9 mouse cellular contexts compared by ENCODE assay signal in genomic region chr11:114912847-114913246, GRCm38 (mm10). TPM values are rescaled to one million over a fixed set of nuclear protein-coding genes. Genes with fewer than 3 reads are reported as not detected.
DNase-seq lines count a peak whose midpoint lies in the region; TF ChIP-seq lines count a peak whose summit lies in the region.
"Had no signal": no experiment of that assay in that cellular context is flagged by ENCODE, and none has a peak within 500 bp of the region (broad histone marks: within the 10 kb centered on the region; RNA-seq: fewer than 3 reads in every experiment).

No protein-coding gene starts in this region.

- H3K4me1 ChIP-seq in E14TG2a.4 (replicated peaks; ENCODE audit: low read depth, low read length), result no peaks in the 10 kb centered on the region
- H3K4me1 ChIP-seq in forebrain, embryonic 10.5 days, result no peaks in the 10 kb centered on the region

- peaks cover 4% of the 10 kb centered on the region for H3K9me3 ChIP-seq in E14TG2a.4 (ENCODE audit: low read length)
- H3K9me3 ChIP-seq in forebrain, embryonic 10.5 days, result no peaks in the 10 kb centered on the region

- peak; percentile 84 for DNase-seq in brain, embryonic 14.5 days (ENCODE audit: low read depth)
- peak; percentile 83 for DNase-seq in forebrain, embryonic 10.5 days (ENCODE audit: extremely low spot score, low spot score)
- DNase-seq in heart, postnatal 14 days, result peak; percentile 80 to 86
- peak; percentile 79 for DNase-seq in layer of hippocampus, adult 9-10 months (ENCODE audit: low spot score)
- DNase-seq in lung, postnatal 10 days, result peak; percentile 84
- DNase-seq in retina, adult 2 months (ENCODE audit: low read depth, low spot score), result peak; percentile 34
- DNase-seq in thymus, postnatal 4 days, result peak; percentile 73

- H3K4me3 ChIP-seq in E14TG2a.4 (replicated peaks; ENCODE audit: low read length), result no peak overlapping the region
- H3K4me3 ChIP-seq in forebrain, embryonic 10.5 days, result no peak overlapping the region

- TF ChIP-seq POLR2A in brain, embryonic 14.5 days (IDR thresholded peaks at IDR 0.05; ENCODE audit: borderline replicate concordance, extremely low read depth, insufficient read depth, insufficient read length, poor library complexity, severe bottlenecking), result no peak

- 27% methylated on average over 9 of the region's 9 CpGs for WGBS in forebrain, embryonic 10.5 days

- H3K27ac ChIP-seq in forebrain, embryonic 10.5 days, result no peak overlapping the region

- intact Hi-C loops in heart, postnatal 14 days (cut with DNase I), result loop anchor here (1.0 to 2.0 kb wide), 3 partner anchors 34 to 168 kb away; no protein-coding TSS in a partner anchor

- TF ChIP-seq CTCF in E14TG2a.4 (conservative IDR thresholded peaks at IDR 0.05; ENCODE audit: low read length), result peak; percentile 72
- peak; percentile 90 for TF ChIP-seq CTCF in brain, embryonic 14.5 days (IDR thresholded peaks at IDR 0.05; ENCODE audit: borderline replicate concordance, extremely low read depth, insufficient read depth, insufficient read length)

- H3K36me3 ChIP-seq in E14TG2a.4 (ENCODE audit: insufficient read depth, low read length), result no peaks in the 10 kb centered on the region
- no peaks in the 10 kb centered on the region for H3K36me3 ChIP-seq in forebrain, embryonic 10.5 days (replicated peaks)

- H3K27me3 ChIP-seq in E14TG2a.4 (ENCODE audit: insufficient read depth, low read length), result peaks cover 8% of the 10 kb centered on the region; the same call in 1 of the 2 replicates
- H3K27me3 ChIP-seq in forebrain, embryonic 10.5 days (ENCODE audit: poor library complexity, severe bottlenecking), result 0 out of 2 replicates have a peak, but pooled peaks cover 8% of the 10 kb centered on the region

RNA-seq across cellular contexts. Expression of gene Cd300lb, which starts 21.3 kb away (rescaled TPM):
- polyA plus RNA-seq in brain, embryonic 14.5 days (2012; rRNA removed), result 0.04 and 0.07 TPM in 2 replicates
- polyA plus RNA-seq in forebrain, embryonic 10.5 days (2016; fragmentation: Nextera tagmentation; extraction: Ambion mirVana), result not detected in 2 replicates
- under 1 TPM; 0.65 to 0.78 TPM for total RNA-seq in heart, postnatal 14 days (2021)

RNA-seq across cellular contexts. Expression of gene Cd300a, which starts 23.0 kb away (rescaled TPM):
- 0.53 and 0.60 TPM in 2 replicates for polyA plus RNA-seq in brain, embryonic 14.5 days (2012; rRNA removed)
- polyA plus RNA-seq in forebrain, embryonic 10.5 days (2016; fragmentation: Nextera tagmentation; extraction: Ambion mirVana), result 0.42 and 1.3 TPM in 2 replicates
- total RNA-seq in heart, postnatal 14 days (2021), result 1 to 10 TPM in 1 of 2 experiments, under 1 TPM in 1; 1.00 to 1.2 TPM

RNA-seq across cellular contexts. Expression of gene Cd300c, which starts 56.1 kb away (rescaled TPM):
- polyA plus RNA-seq in brain, embryonic 14.5 days (2012; rRNA removed), result 0.15 TPM in 1 of 2 replicates, not detected in the other
- polyA plus RNA-seq in forebrain, embryonic 10.5 days (2016; fragmentation: Nextera tagmentation; extraction: Ambion mirVana), result not detected in 2 replicates
- total RNA-seq in heart, postnatal 14 days (2021), result not detected
- polyA plus RNA-seq: heart, embryonic 14.5 days had no signal

Comparison
In these comparisons a context has a peak if more than half of its experiments do, and no peak if none do; other contexts are left out.
1. DNase-seq: peak in every context shown above with its lines; median percentile 84 in brain, embryonic 14.5 days; 84 in lung, postnatal 10 days; 83 in forebrain, embryonic 10.5 days; 83 in heart, postnatal 14 days; 79 in layer of hippocampus, adult 9-10 months; 73 in thymus, postnatal 4 days; 34 in retina, adult 2 months.